Mouse (Mus musculus) CH12.LX (cell line): ENCODE measurements around the gene Ank3. TPM values are rescaled to one million over a fixed set of nuclear protein-coding genes. Genes with fewer than 3 reads are reported as not detected.
A peak's percentile ranks its signal among the peaks of the same experiment; 100 is the strongest.

ENCODE experiments used
- DNase-seq: peaks from one replicate; pipeline ENCODE4 v3.0.0-alpha.2; 2013; ENCODE audit errors: extremely low read depth
- H3K27ac ChIP-seq: 2 replicates; pipeline ENCODE4 v1.5.1; 2012; ENCODE audit warnings: low read depth, mild to moderate bottlenecking, control low read depth, moderate library complexity; ENCODE audit not compliant: insufficient read depth
- H3K27me3 ChIP-seq: replicated peaks from 2 replicates; pipeline ENCODE3; 2012; ENCODE audit warnings: inconsistent platforms
- H3K36me3 ChIP-seq, 2 experiments: replicated peaks in 1 of 2; 2 replicates each; pipeline versions ENCODE3 to v1.6.1; 2012; ENCODE audit warnings: inconsistent platforms in 1 of 2, low read length in 1 of 2, mild to moderate bottlenecking in 1 of 2, mixed read lengths in 1 of 2, moderate library complexity in 1 of 2; ENCODE audit not compliant: control insufficient read depth in 1 of 2, insufficient read depth in 1 of 2
- H3K4me1 ChIP-seq, 2 experiments: 2 replicates each; pipeline ENCODE4 v1.6.1; 2012; ENCODE audit warnings: inconsistent platforms in 1 of 2, moderate library complexity in 1 of 2; ENCODE audit not compliant: insufficient read depth in 2 of 2, control insufficient read depth in 1 of 2
- H3K4me2 ChIP-seq: 2 replicates; pipeline ENCODE4 v1.6.1; 2012; ENCODE audit warnings: low read depth, mild to moderate bottlenecking, control low read depth; ENCODE audit not compliant: poor library complexity, insufficient read depth, severe bottlenecking
- H3K4me3 ChIP-seq, 3 experiments: fragments of 150-350 bp in 1 of 3; sonication (generic) in 1 of 3; replicated peaks in 1 of 3; 2 replicates each; pipeline versions ENCODE3 to v1.5.1; 2011 to 2012; ENCODE audit warnings: low read depth in 2 of 3, low read length in 2 of 3, mild to moderate bottlenecking in 2 of 3, moderate library complexity in 2 of 3, control low read depth in 1 of 3, improper control_type of control experiment in 1 of 3, inconsistent platforms in 1 of 3, mixed read lengths in 1 of 3; ENCODE audit not compliant: poor library complexity in 1 of 3
- H3K79me2 ChIP-seq: replicated peaks from 2 replicates; pipeline ENCODE4 v1.6.1; 2012; ENCODE audit warnings: mild to moderate bottlenecking, moderate library complexity; ENCODE audit not compliant: control insufficient read depth, poor library complexity, insufficient read depth, severe bottlenecking; ENCODE audit errors: extremely low read depth
- H3K9ac ChIP-seq: 2 replicates; pipeline ENCODE4 v1.6.1; 2012; ENCODE audit warnings: low read depth, mild to moderate bottlenecking, control low read depth, moderate library complexity; ENCODE audit not compliant: insufficient read depth
- H3K9me3 ChIP-seq: replicated peaks from 2 replicates; pipeline ENCODE3; 2012; ENCODE audit warnings: low read length, inconsistent platforms, mixed read lengths
- BHLHE40 ChIP-seq: IDR thresholded peaks from 2 replicates; pipeline ENCODE4 v1.6.1; 2011; ENCODE audit warnings: mild to moderate bottlenecking, low read depth, low read length, improper control_type of control experiment
- CHD1 ChIP-seq: IDR thresholded peaks from 2 replicates; pipeline ENCODE4 v1.6.1; 2012; ENCODE audit warnings: low read depth, low read length, improper control_type of control experiment, inconsistent platforms
- CHD2 ChIP-seq: IDR thresholded peaks from 2 replicates; pipeline ENCODE4 v1.6.1; 2011; ENCODE audit warnings: low read length, improper control_type of control experiment
- CTCF ChIP-seq, 2 experiments: IDR thresholded peaks in 1 of 2; conservative IDR thresholded peaks in 1 of 2; 2 replicates each; pipeline ENCODE4 v1.5.1; 2011 to 2012; ENCODE audit warnings: low read depth in 2 of 2, low read length in 2 of 2, improper control_type of control experiment in 1 of 2, inconsistent platforms in 1 of 2, mild to moderate bottlenecking in 1 of 2, moderate library complexity in 1 of 2
- E2F4 ChIP-seq: IDR thresholded peaks from 2 replicates; pipeline ENCODE4 v1.6.1; 2011; ENCODE audit warnings: low read depth, low read length, improper control_type of control experiment; ENCODE audit not compliant: insufficient replicate concordance
- ELF1 ChIP-seq: IDR thresholded peaks from 2 replicates; pipeline ENCODE4 v1.6.1; 2014; ENCODE audit warnings: low read depth, mild to moderate bottlenecking, inconsistent platforms, low read length, improper control_type of control experiment
- EP300 ChIP-seq: IDR thresholded peaks from 2 replicates; pipeline ENCODE4 v1.6.1; 2011; ENCODE audit warnings: low read length, improper control_type of control experiment
- ETS1 ChIP-seq: conservative IDR thresholded peaks from 2 replicates; pipeline ENCODE4 v1.6.1; 2012; ENCODE audit warnings: low read depth, mild to moderate bottlenecking, inconsistent platforms, low read length, improper control_type of control experiment, moderate library complexity
- HCFC1 ChIP-seq: IDR thresholded peaks from 2 replicates; pipeline ENCODE4 v1.6.1; 2012; ENCODE audit warnings: low read depth, mild to moderate bottlenecking, inconsistent platforms, low read length, improper control_type of control experiment
- IRF4 ChIP-seq: IDR thresholded peaks from 2 replicates; pipeline ENCODE4 v1.6.1; 2014; ENCODE audit warnings: low read depth, mild to moderate bottlenecking, inconsistent platforms, low read length, improper control_type of control experiment
- JUN ChIP-seq: IDR thresholded peaks from 2 replicates; pipeline ENCODE4 v1.6.1; 2011; ENCODE audit warnings: low read depth, mild to moderate bottlenecking, low read length, improper control_type of control experiment, moderate library complexity; ENCODE audit not compliant: insufficient read depth
- KAT2A ChIP-seq: IDR thresholded peaks from 2 replicates; pipeline ENCODE4 v1.6.1; 2012; ENCODE audit warnings: low read length, improper control_type of control experiment, inconsistent platforms; ENCODE audit not compliant: insufficient replicate concordance
- MAFK ChIP-seq: IDR thresholded peaks from 2 replicates; pipeline ENCODE4 v1.6.1; 2011; ENCODE audit warnings: low read length, improper control_type of control experiment; ENCODE audit not compliant: insufficient replicate concordance
- MAX ChIP-seq: IDR thresholded peaks from 2 replicates; pipeline ENCODE4 v1.6.1; 2011; ENCODE audit warnings: low read length, improper control_type of control experiment
- MAZ ChIP-seq: IDR thresholded peaks from 2 replicates; pipeline ENCODE4 v1.6.1; 2012; ENCODE audit warnings: low read depth, mild to moderate bottlenecking, inconsistent platforms, low read length, improper control_type of control experiment, moderate library complexity
- MEF2A ChIP-seq: IDR thresholded peaks from 2 replicates; pipeline ENCODE4 v1.6.1; 2014; ENCODE audit warnings: low read depth, mild to moderate bottlenecking, inconsistent platforms, low read length, improper control_type of control experiment, borderline replicate concordance
- MXI1 ChIP-seq: IDR thresholded peaks from 2 replicates; pipeline ENCODE4 v1.6.1; 2011; ENCODE audit warnings: mild to moderate bottlenecking, low read depth, low read length, improper control_type of control experiment
- MYC ChIP-seq: IDR thresholded peaks from 2 replicates; pipeline ENCODE4 v1.6.1; 2011; ENCODE audit warnings: low read depth, mild to moderate bottlenecking, improper control_type of control experiment, low read length
- NRF1 ChIP-seq: IDR thresholded peaks from 2 replicates; pipeline ENCODE4 v1.6.1; 2014; ENCODE audit warnings: low read depth, mild to moderate bottlenecking, inconsistent platforms, low read length, improper control_type of control experiment, moderate library complexity
- POLR2AphosphoS2 ChIP-seq: IDR thresholded peaks from 2 replicates; pipeline ENCODE4 v1.6.1; 2011; ENCODE audit warnings: low read depth, low read length, improper control_type of control experiment
- RAD21 ChIP-seq: IDR thresholded peaks from 2 replicates; pipeline ENCODE4 v1.6.1; 2011; ENCODE audit warnings: low read depth, mild to moderate bottlenecking, low read length, improper control_type of control experiment, moderate library complexity
- RCOR1 ChIP-seq: conservative IDR thresholded peaks from 2 replicates; pipeline ENCODE4 v1.6.1; 2012; ENCODE audit warnings: low read depth, mild to moderate bottlenecking, inconsistent platforms, low read length, improper control_type of control experiment
- SIN3A ChIP-seq: IDR thresholded peaks from 2 replicates; pipeline ENCODE4 v1.6.1; 2012; ENCODE audit warnings: low read length, improper control_type of control experiment, inconsistent platforms
- SMC3 ChIP-seq: IDR thresholded peaks from 2 replicates; pipeline ENCODE4 v1.6.1; 2011; ENCODE audit warnings: low read depth, low read length, improper control_type of control experiment
- TBP ChIP-seq: conservative IDR thresholded peaks from 2 replicates; pipeline ENCODE4 v1.6.1; 2011; ENCODE audit warnings: low read depth, low read length, improper control_type of control experiment
- TCF12 ChIP-seq: IDR thresholded peaks from 2 replicates; pipeline ENCODE4 v1.6.1; 2014; ENCODE audit warnings: low read depth, mild to moderate bottlenecking, inconsistent platforms, low read length, improper control_type of control experiment
- USF1 ChIP-seq: IDR thresholded peaks from 2 replicates; pipeline ENCODE4 v1.6.1; 2014; ENCODE audit warnings: low read depth, mild to moderate bottlenecking, inconsistent platforms, low read length, improper control_type of control experiment
- USF2 ChIP-seq: conservative IDR thresholded peaks from 2 replicates; pipeline ENCODE4 v1.6.1; 2011; ENCODE audit warnings: low read depth, low read length, improper control_type of control experiment
- ZC3H11A ChIP-seq: IDR thresholded peaks from 2 replicates; pipeline ENCODE4 v1.6.1; 2012; ENCODE audit warnings: low read depth, mild to moderate bottlenecking, inconsistent platforms, low read length, improper control_type of control experiment
- ZKSCAN1 ChIP-seq: IDR thresholded peaks from 2 replicates; pipeline ENCODE4 v1.6.1; 2012; ENCODE audit warnings: low read depth, inconsistent platforms, low read length, improper control_type of control experiment, borderline replicate concordance
- ZMIZ1 ChIP-seq: IDR thresholded peaks from 2 replicates; pipeline ENCODE4 v1.6.1; 2012; ENCODE audit warnings: low read depth, mild to moderate bottlenecking, inconsistent platforms, low read length, improper control_type of control experiment
- ZNF384 ChIP-seq: IDR thresholded peaks from 2 replicates; pipeline ENCODE4 v1.6.1; 2012; ENCODE audit warnings: low read depth, low read length, improper control_type of control experiment, inconsistent platforms
- dilution Hi-C: fragments of 300-500 bp; cut with MboI; formaldehyde crosslinking; loops from 2 replicates; pipeline ENCODE4 v1.14.3; 2020; ENCODE audit warnings: low sequenced_read_pairs; ENCODE audit not compliant: extremely low pct_unique_long_range_greater_than_20kb, extremely low pct_ligation_motif_present
- in situ Hi-C: fragments of 300-500 bp; cut with MboI; formaldehyde crosslinking; loops from 3 replicates; pipeline ENCODE4 v1.14.3; 2019; ENCODE audit warnings: low sequenced_read_pairs, low pct_ligation_motif_present, low pct_unique_long_range_greater_than_20kb, mixed read lengths
- polyA plus RNA-seq: library from polyadenylated mRNA; unstranded; fragments of >175 nt; gene quantifications from 2 replicates; pipeline ENCODE4 v1.2.1, GENCODE M21; 2012; ENCODE audit warnings: low read depth; ENCODE audit not compliant: insufficient read length
- total RNA-seq, 2 experiments: library from RNA; depleted of rRNA; stranded (reverse); fragments of 300-350 nt in 1 of 2; fragments of >200 nt in 1 of 2; gene quantifications; 2 replicates each; pipeline ENCODE4 v1.2.3; 2012 to 2014

Gene Ank3
- total and polyA plus RNA-seq, 3 experiments = 4.7 to 8.3 (median 6.2) TPM

DNA sequence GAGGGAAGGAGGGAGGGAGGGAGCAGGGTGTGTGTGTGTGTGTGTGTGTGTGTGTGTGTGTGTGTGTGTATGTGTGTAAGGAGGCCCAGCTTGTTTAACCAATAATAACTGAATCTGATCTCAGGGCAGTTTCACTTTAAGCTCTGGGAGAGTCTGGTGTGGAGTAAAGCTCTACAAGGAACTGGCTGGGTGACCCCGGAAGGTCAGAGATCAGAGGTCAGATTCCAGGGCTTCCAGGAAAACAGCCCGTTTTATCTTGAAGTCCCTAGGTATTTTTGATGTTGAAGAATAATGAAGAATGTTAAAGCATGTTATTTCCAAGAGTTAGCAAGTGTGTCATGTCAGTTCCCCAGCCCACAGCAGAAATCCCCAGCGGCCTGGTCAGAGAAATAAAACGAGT lies 130.2 kb downstream of the Ank3 start:
- H3K4me3 ChIP-seq = no peak overlapping the region
- H3K9ac ChIP-seq = no peak overlapping the region
- no peak overlapping the region for H3K4me2 ChIP-seq
- dilution Hi-C loops (no loop called here), in situ Hi-C loops (no loop called here)
- no peak overlapping the region for H3K27ac ChIP-seq
- DNase-seq = no peak
- no peaks in the 10 kb centered on the region for H3K36me3 ChIP-seq
- H3K27me3 ChIP-seq = no peaks in the 10 kb centered on the region
- H3K4me1 ChIP-seq = peaks cover 5 to 41% of the 10 kb centered on the region in 2 experiments
- TF ChIP-seq ZNF384 (no peak), ZMIZ1 (no peak), BHLHE40 (no peak), USF2 (no peak), JUN (no peak), CHD2 (no peak), HCFC1 (no peak), ZC3H11A (no peak), USF1 (no peak), ZKSCAN1 (no peak), EP300 (no peak), MYC (no peak), POLR2AphosphoS2 (no peak)
- no peaks in the 10 kb centered on the region for H3K79me2 ChIP-seq
- no peaks in the 10 kb centered on the region for H3K9me3 ChIP-seq

DNA sequence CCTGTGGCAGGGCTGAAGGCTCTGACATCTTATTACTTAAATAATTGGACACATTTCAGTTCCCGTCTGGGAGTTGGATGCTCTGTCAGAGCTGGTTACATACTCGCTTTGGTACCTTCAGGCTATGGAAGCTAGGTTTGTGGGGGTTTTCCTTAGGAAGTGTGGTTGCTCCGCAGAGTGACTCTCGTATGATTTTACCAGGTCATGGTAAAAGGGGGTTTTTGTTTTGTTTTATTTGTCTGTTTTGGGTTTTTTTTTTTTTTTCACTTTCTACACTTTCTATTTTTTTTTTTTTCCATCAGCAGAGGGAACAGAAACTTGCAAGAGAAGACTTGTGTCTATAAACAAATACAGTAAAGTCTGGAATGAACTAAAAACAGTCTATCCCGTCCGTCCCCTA lies 131.8 kb downstream of the Ank3 start:
- in situ Hi-C loops (loop anchor here (5.0 to 10.0 kb wide), 2 partner anchors 37 to 114 kb away; no protein-coding TSS in a partner anchor), dilution Hi-C loops (no loop called here)
- Histone ChIP-seq H3K27ac (no peak overlapping the region), H3K79me2 (no peaks in the 10 kb centered on the region), H3K9me3 (no peaks in the 10 kb centered on the region), H3K36me3 (no peaks in the 10 kb centered on the region), H3K4me1 (peaks cover 5 to 41% of the 10 kb centered on the region in 2 experiments), H3K4me3 (no peak overlapping the region), H3K4me2 (no peak overlapping the region), H3K27me3 (no peaks in the 10 kb centered on the region), H3K9ac (no peak overlapping the region)
- peak; percentile 70 for DNase-seq
- TF ChIP-seq RAD21 = no peak; the same call in 1 of the 2 replicates
- no peak for TF ChIP-seq KAT2A
- TF ChIP-seq MAFK = peak; percentile 76
- no peak for TF ChIP-seq CTCF (conservative IDR thresholded peaks at IDR 0.05 in 1 of 2, IDR thresholded peaks at IDR 0.05 in 1 of 2; ENCODE audit: low read depth in 2 of 2, low read length in 2 of 2)
- TF ChIP-seq HCFC1 = no peak
- no peak for TF ChIP-seq USF1
- TF ChIP-seq ETS1 = peak; percentile 84
- peak; percentile 61 for TF ChIP-seq BHLHE40
- TF ChIP-seq MYC = no peak
- no peak for TF ChIP-seq MAZ
- TF ChIP-seq ZC3H11A = no peak
- TF ChIP-seq ELF1 = no peak
- TF ChIP-seq IRF4 = peak; percentile 85
- no peak for TF ChIP-seq TBP
- TF ChIP-seq USF2 = no peak
- TF ChIP-seq MAX = no peak
- TF ChIP-seq ZNF384 = peak; percentile 97
- TF ChIP-seq TCF12 = peak; percentile 30; the same call in 1 of the 2 replicates
- 0 out of 2 replicates have a peak, but pooled peaks have one; percentile 22 for TF ChIP-seq CHD2
- TF ChIP-seq SMC3 = no peak; the same call in 1 of the 2 replicates
- TF ChIP-seq MXI1 = no peak
- TF ChIP-seq CHD1 = no peak
- TF ChIP-seq NRF1 = no peak
- TF ChIP-seq SIN3A = 0 out of 2 replicates have a peak, but pooled peaks have one; percentile 42
- 0 out of 2 replicates have a peak, but pooled peaks have one; percentile 23 for TF ChIP-seq E2F4
- TF ChIP-seq MEF2A = peak; percentile 56; the same call in 1 of the 2 replicates
- TF ChIP-seq EP300 = peak; percentile 85
- peak; percentile 70 for TF ChIP-seq RCOR1
